Mouse (Mus musculus) limb, embryonic 11.5 days (tissue): ENCODE data around the gene Mrps5. TPM values are rescaled to one million over a fixed set of nuclear protein-coding genes. Genes with fewer than 3 reads are reported as not detected.
A peak's percentile ranks its signal among the peaks of the same experiment; 100 is the strongest.

Experiments
- ATAC-seq: fragments of 200-750 bp; cut with Nextera tagmentation; 2 replicates; pipeline ENCODE4 v1.8.0; 2017; ENCODE audit warnings: low read depth; ENCODE audit not compliant: insufficient number of reproducible peaks, low FRiP score, low TSS enrichment
- DNase-seq: peaks from one replicate; pipeline ENCODE4 v3.0.0-alpha.2; 2015; ENCODE audit warnings: low spot score
- H3K27ac ChIP-seq: fragments of 300-500 bp; sonication (generic); replicated peaks from 2 replicates; pipeline ENCODE4 v1.5.1; 2014; ENCODE audit warnings: low read depth, mild to moderate bottlenecking, low read length
- H3K27me3 ChIP-seq: fragments of 300-500 bp; sonication (generic); 2 replicates; pipeline ENCODE4 v1.6.1; 2014; ENCODE audit warnings: mild to moderate bottlenecking, low read length, mixed read lengths; ENCODE audit not compliant: control insufficient read depth, insufficient read depth
- H3K36me3 ChIP-seq: fragments of 300-500 bp; sonication (generic); 2 replicates; pipeline ENCODE4 v1.6.1; 2014; ENCODE audit warnings: mild to moderate bottlenecking, low read length, moderate library complexity, mixed read lengths; ENCODE audit not compliant: control insufficient read depth, insufficient read depth
- H3K4me1 ChIP-seq: fragments of 300-500 bp; sonication (generic); 2 replicates; pipeline ENCODE4 v1.6.1; 2014; ENCODE audit warnings: low read length, mixed read lengths; ENCODE audit not compliant: control insufficient read depth, insufficient read depth
- H3K4me2 ChIP-seq: fragments of 300-500 bp; sonication (generic); 2 replicates; pipeline ENCODE4 v1.6.1; 2014; ENCODE audit warnings: low read depth, mild to moderate bottlenecking, moderate library complexity; ENCODE audit not compliant: severe bottlenecking
- H3K4me3 ChIP-seq: fragments of 300-500 bp; sonication (generic); 2 replicates; pipeline ENCODE4 v1.5.1; 2014; ENCODE audit warnings: low read depth, low read length
- H3K9ac ChIP-seq: fragments of 300-500 bp; sonication (generic); 2 replicates; pipeline ENCODE4 v1.6.1; 2014; ENCODE audit warnings: mild to moderate bottlenecking, low read length
- H3K9me3 ChIP-seq: fragments of 300-500 bp; sonication (generic); 2 replicates; pipeline ENCODE4 v1.6.1; 2016; ENCODE audit warnings: low read length; ENCODE audit not compliant: control insufficient read depth
- WGBS: fragments of 180-500 bp; shearing (Covaris S2); extraction: QIAGEN DNeasy Blood & Tissue Kit; methylation state at CpG from one replicate; pipeline ENCODE4 v1.1.7; 2014; 5-methylcytosine and 5-hydroxymethylcytosine counted together
- polyA plus RNA-seq: library from polyadenylated mRNA; unstranded; fragments of >200 nt; fragmentation: Nextera tagmentation; extraction: Ambion mirVana; gene quantifications from 2 replicates; pipeline ENCODE4 v1.2.1, GENCODE M21; 2014

The Mrps5 gene
- polyA plus RNA-seq, 1 experiment from 2014 or later, result 161 TPM

DNA sequence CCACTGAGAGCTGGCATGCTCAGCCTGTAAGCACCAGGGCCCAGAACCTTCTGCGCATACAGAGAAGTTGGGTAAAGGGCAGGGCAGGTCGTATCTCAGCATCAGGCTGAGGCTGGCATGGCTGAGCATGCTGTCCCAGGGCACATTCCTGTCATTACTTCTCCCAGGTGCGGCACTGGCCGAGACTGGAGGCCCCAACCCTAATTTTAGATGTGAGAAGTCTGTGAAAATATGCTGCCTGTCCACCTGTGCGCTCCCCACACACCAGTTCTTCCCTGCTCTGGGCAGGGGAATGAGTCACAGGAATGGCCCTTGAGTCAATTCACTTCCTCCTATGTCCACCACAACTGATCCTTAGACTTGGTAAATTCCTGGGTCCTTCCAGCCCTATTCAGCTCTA is 38.6 kb downstream of the Mrps5 start:
- Histone ChIP-seq H3K4me2 (no peak overlapping the region), H3K4me3 (no peak overlapping the region), H3K9ac (no peak overlapping the region), H3K27me3 (no peaks in the 10 kb centered on the region), H3K4me1 (no peaks in the 10 kb centered on the region), H3K27ac (no peak overlapping the region), H3K36me3 (no peaks in the 10 kb centered on the region), H3K9me3 (no peaks in the 10 kb centered on the region)
- 81% methylated on average over 5 of the region's 5 CpGs for WGBS
- no peak for DNase-seq
- ATAC-seq, result no peak

DNA sequence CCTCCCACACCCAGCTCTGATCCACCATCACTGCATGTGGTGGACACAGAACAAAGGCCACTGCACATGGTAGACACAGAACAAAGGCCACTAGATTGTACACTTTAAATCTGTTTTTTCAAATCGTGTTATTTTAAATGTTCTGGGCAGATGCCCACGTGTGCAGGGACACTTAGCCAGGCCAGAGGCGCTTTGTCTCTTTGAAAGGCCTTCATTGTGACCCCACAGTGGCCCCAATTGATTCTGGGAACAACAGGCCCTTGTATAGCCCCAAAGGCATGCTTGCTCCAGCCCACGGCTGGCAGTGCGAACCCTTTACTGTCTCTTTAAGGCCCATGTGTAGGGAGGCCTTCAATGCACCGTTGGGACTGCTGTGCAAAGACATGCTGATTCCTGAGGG is 40.3 kb downstream of the Mrps5 start:
- H3K36me3 ChIP-seq, result no peaks in the 10 kb centered on the region
- no peaks in the 10 kb centered on the region for H3K4me1 ChIP-seq
- no peaks in the 10 kb centered on the region for H3K27me3 ChIP-seq
- no peak overlapping the region for H3K9ac ChIP-seq
- ATAC-seq, result no peak
- WGBS, result 80% methylated on average over 6 of the region's 6 CpGs
- no peak overlapping the region for H3K4me3 ChIP-seq
- no peak overlapping the region for H3K27ac ChIP-seq
- H3K9me3 ChIP-seq, result no peaks in the 10 kb centered on the region
- DNase-seq, result no peak
- no peak overlapping the region for H3K4me2 ChIP-seq

DNA sequence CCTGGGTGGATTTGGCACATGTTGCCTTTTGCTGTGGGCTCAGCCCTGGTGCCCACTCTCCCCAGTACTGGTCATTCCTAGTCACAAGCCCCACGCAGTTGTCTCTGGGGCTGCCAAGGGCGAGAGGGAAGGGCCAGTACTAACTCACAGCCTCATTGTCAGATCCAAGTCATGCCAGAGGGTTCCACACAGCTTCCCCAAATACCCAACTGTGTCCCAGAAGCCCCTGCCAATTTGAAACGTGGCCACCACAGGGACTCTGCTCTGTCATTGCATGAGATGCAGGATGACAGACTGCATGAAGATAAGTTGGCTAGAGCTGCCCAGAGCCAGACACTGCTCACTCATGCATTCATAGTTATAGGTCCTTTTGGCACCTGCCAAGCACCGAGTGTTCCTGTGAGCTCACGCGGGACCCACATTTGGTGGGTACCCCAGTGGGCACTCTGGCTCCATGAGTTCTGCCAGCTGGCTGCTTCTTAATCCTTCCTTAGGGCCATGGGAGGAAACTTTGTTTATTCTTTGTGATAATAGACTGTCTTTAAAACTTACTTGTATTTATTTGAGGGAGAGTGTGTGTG is 41.1 kb downstream of the Mrps5 start:
- H3K27me3 ChIP-seq, result no peaks in the 10 kb centered on the region
- no peak overlapping the region for H3K9ac ChIP-seq
- no peaks in the 10 kb centered on the region for H3K9me3 ChIP-seq
- H3K4me3 ChIP-seq, result no peak overlapping the region
- DNase-seq, result no peak
- no peaks in the 10 kb centered on the region for H3K36me3 ChIP-seq
- no peak overlapping the region for H3K4me2 ChIP-seq
- H3K27ac ChIP-seq, result no peak overlapping the region
- 80% methylated on average over 6 of the region's 6 CpGs for WGBS
- no peak for ATAC-seq
- H3K4me1 ChIP-seq, result no peaks in the 10 kb centered on the region

DNA sequence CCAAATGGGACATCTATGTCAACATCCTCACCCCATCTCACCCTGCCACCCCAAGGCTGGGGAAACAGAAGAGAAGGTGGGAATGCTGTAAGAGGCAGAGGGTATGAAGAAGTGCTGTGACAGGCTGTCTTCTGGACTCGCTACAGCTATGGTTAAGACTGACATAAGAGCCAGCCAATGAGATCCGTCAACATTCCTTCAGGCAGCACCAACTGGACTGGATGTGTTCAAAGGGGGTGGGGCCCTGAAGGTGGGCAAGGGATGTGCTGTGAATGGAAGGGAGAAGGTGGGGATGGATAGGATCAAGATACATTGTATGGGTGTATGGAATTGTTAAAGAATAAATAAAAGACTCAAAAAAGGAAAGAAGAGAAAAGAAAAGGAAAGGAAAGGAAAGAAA is 45.6 kb downstream of the Mrps5 start:
- no peak overlapping the region for H3K9ac ChIP-seq
- no peaks in the 10 kb centered on the region for H3K27me3 ChIP-seq
- no peaks in the 10 kb centered on the region for H3K36me3 ChIP-seq
- DNase-seq, result no peak
- H3K9me3 ChIP-seq, result no peaks in the 10 kb centered on the region
- ATAC-seq, result no peak
- 69% methylated on average over 2 of the region's 2 CpGs for WGBS
- H3K4me3 ChIP-seq, result no peak overlapping the region
- no peak overlapping the region for H3K4me2 ChIP-seq
- H3K4me1 ChIP-seq, result no peaks in the 10 kb centered on the region
- H3K27ac ChIP-seq, result no peak overlapping the region

- no peaks in the 10 kb centered on the region for H3K9me3 ChIP-seq
- no peak overlapping the region for H3K4me2 ChIP-seq
- H3K9ac ChIP-seq, result no peak overlapping the region
- H3K4me1 ChIP-seq, result no peaks in the 10 kb centered on the region
- H3K4me3 ChIP-seq, result no peak overlapping the region
- ATAC-seq, result no peak
- no peaks in the 10 kb centered on the region for H3K27me3 ChIP-seq
- WGBS, result 65% methylated on average over 6 of the region's 6 CpGs
- no peak overlapping the region for H3K27ac ChIP-seq
- DNase-seq, result no peak
- H3K36me3 ChIP-seq, result no peaks in the 10 kb centered on the region
Observed at GRCm38 (mm10) chr2:127635581-127635980, 48.6 kb downstream of the Mrps5 start.

DNA sequence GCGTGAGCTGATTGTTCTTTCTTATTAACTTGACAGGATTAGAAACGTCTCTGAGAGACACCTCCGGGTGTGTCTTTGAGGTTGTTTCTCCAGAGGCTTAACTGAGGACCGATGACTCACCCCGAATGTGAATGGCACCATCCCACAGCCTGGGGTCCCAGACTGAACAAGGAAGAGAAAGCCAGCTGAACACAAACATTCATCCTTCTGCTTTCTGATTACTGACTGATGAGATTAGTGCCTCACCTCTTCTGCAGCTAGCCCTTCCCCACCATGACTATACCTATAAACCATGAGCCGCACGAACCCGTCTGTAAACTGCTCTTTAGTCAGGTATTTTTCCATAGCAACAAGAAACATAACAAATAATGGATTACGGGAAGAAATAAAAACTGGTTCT is 52.0 kb downstream of the Mrps5 start:
- Histone ChIP-seq H3K9me3 (no peaks in the 10 kb centered on the region), H3K4me1 (peaks cover 6% of the 10 kb centered on the region), H3K27me3 (no peaks in the 10 kb centered on the region), H3K27ac (no peak overlapping the region), H3K9ac (no peak overlapping the region), H3K4me3 (no peak overlapping the region), H3K4me2 (no peak overlapping the region), H3K36me3 (no peaks in the 10 kb centered on the region)
- no peak for DNase-seq
- WGBS, result 82% methylated on average over 9 of the region's 9 CpGs
- ATAC-seq, result no peak

DNA sequence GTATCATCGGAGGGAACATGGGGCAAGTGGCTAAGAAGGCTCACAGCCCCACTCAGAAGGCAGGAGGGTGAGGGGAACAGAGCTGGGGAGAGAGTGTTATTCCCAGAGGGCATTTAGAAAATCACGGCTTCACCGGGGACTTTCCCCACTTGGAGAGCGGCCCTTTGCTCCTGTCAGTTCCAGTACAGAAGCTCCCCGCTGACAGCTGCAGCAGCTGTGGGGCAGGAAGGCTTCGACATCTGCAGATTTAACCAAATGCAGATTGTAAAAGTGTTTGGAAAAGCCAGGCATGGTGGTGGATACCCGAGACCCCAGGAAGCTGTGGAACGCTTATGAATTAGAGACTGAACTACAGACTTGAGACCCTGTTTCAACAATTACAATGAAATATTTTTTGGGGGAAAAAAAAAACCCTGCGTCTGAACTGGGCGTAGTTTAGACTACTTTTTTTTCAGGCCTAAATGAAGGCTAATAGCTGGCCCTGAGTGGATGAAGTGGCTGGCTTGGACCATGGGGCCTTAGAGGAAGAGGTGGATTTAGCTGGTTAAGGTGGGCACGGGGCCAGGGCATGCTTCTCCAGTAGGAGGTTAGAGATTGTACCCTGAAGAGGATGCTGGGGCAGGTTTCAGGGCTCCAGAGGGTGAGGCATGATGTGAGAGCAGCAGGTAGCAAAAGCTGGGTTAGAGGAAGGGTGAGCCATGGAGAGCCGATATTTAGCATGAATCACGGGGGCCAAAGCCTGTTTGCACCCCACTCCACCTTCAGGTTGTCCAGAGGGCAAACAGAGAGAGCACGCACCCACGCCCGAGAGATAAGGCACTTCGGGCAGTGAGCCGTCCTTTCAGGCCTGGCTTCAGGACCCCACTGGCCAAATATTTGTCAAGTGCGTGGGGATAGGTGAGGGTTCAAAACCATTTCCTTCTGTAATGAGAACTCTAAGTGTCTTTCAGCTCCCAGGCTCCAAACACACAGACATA is 57.0 kb downstream of the Mrps5 start:
- Histone ChIP-seq H3K27ac (no peak overlapping the region), H3K4me2 (no peak overlapping the region), H3K27me3 (no peaks in the 10 kb centered on the region), H3K9me3 (no peaks in the 10 kb centered on the region), H3K36me3 (no peaks in the 10 kb centered on the region), H3K9ac (no peak overlapping the region), H3K4me1 (peaks cover 10% of the 10 kb centered on the region), H3K4me3 (no peak overlapping the region)
- DNase-seq, result peak; percentile 57
- WGBS, result 53% methylated on average over 19 of the region's 19 CpGs
- ATAC-seq, result no peak

- 81% methylated on average over 5 of the region's 5 CpGs for WGBS
- no peak for ATAC-seq
Observed at GRCm38 (mm10) chr2:127646875-127647274, 59.9 kb downstream of the Mrps5 start.

More at GRCm38 (mm10) chr2:127646875-127647274, 59.9 kb downstream of the Mrps5 start:
- H3K27ac ChIP-seq, result no peak overlapping the region
- H3K9me3 ChIP-seq, result no peaks in the 10 kb centered on the region
- no peak overlapping the region for H3K4me3 ChIP-seq
- H3K27me3 ChIP-seq, result no peaks in the 10 kb centered on the region
- no peak overlapping the region for H3K9ac ChIP-seq
- peaks cover 10% of the 10 kb centered on the region for H3K4me1 ChIP-seq
- no peak for DNase-seq
- H3K4me2 ChIP-seq, result no peak overlapping the region
- H3K36me3 ChIP-seq, result no peaks in the 10 kb centered on the region
